Comparison of ENCODE assay signal across 20 mouse cellular contexts in genomic region chr10:96642751-96643150, GRCm38 (mm10). TPM values are rescaled to one million over a fixed set of nuclear protein-coding genes. Genes with fewer than 3 reads are reported as not detected.
DNase-seq lines count a peak whose midpoint lies in the region; ATAC-seq and TF ChIP-seq lines count a peak whose summit lies in the region.
"Had no signal": no experiment of that assay in that cellular context is flagged by ENCODE, and none has a peak within 500 bp of the region (broad histone marks: within the 10 kb centered on the region; RNA-seq: fewer than 3 reads in every experiment).

No protein-coding gene starts in this region.

- TF ChIP-seq POLR2A in heart, adult 2 months (IDR thresholded peaks at IDR 0.05; ENCODE audit: insufficient read depth, low read depth, low read length), result no peak
- no peak for TF ChIP-seq POLR2A in lung, adult 2 months (IDR thresholded peaks at IDR 0.05; ENCODE audit: borderline replicate concordance, extremely low read depth, low read depth, low read length)

- no peaks in the 10 kb centered on the region for H3K79me2 ChIP-seq in heart, adult 2 months (replicated peaks; ENCODE audit: control insufficient read depth, insufficient read depth, low read length)

- no peak overlapping the region for H3K4me2 ChIP-seq in lung, embryonic 16.5 days (ENCODE audit: low read depth, low read length)
- H3K4me2 ChIP-seq in heart, postnatal 0 days (ENCODE audit: low read depth, low read length), result no peak overlapping the region; the same call in 1 of the 2 replicates
- H3K4me2 ChIP-seq: forebrain, embryonic 13.5 days; hindbrain, embryonic 12.5 days; midbrain, embryonic 12.5 days; neural tube, embryonic 12.5 days had no signal

- intact Hi-C loops in heart, adult 2 months (cut with DNase I), result no loop called here
- intact Hi-C loops in heart, postnatal 36 days (cut with DNase I), result no loop called here

- no peak overlapping the region for H3K4me3 ChIP-seq in heart, adult 2 months
- H3K4me3 ChIP-seq in lung, embryonic 16.5 days (ENCODE audit: low read length), result no peak overlapping the region
- no peak overlapping the region for H3K4me3 ChIP-seq in lung, adult 2 months (replicated peaks; ENCODE audit: extremely low read depth, low read depth, low read length)
- H3K4me3 ChIP-seq in heart, postnatal 0 days (ENCODE audit: low read depth, low read length), result no peak overlapping the region
- H3K4me3 ChIP-seq: embryonic facial prominence, embryonic 10.5 days; forebrain, embryonic 13.5 days; hindbrain, embryonic 12.5 days; midbrain, embryonic 12.5 days; neural tube, embryonic 12.5 days had no signal

- no peak for DNase-seq in heart, adult 2 months
- no peak for DNase-seq in heart, postnatal 36 days
- no peak for DNase-seq in lung, adult 2 months
- peak; percentile 58 for DNase-seq in fibroblast of lung, adult 2 months (ENCODE audit: low read depth)
- DNase-seq in heart, postnatal 0 days (ENCODE audit: low spot score), result peak; percentile 83
- DNase-seq in right cerebral cortex, postnatal 10 days (ENCODE audit: low spot score in 2 of 2), result no peak
- DNase-seq in urinary bladder, postnatal 36 days (ENCODE audit: low spot score in 2 of 2), result no peak
- DNase-seq: adrenal gland, adult 2 months; cerebellum, adult 8-10 months; gastrocnemius, postnatal 36 days; kidney, adult 2 months; kidney, postnatal 14 days; thymus, postnatal 36 days had no signal

- H3K27me3 ChIP-seq in heart, adult 2 months (ENCODE audit: control insufficient read depth, insufficient read depth, low read length), result no peaks in the 10 kb centered on the region
- no peaks in the 10 kb centered on the region for H3K27me3 ChIP-seq in lung, embryonic 16.5 days (ENCODE audit: control insufficient read depth, insufficient read depth, low read depth, low read length)
- no peaks in the 10 kb centered on the region for H3K27me3 ChIP-seq in heart, postnatal 0 days (ENCODE audit: control insufficient read depth, insufficient read depth, low read length)
- H3K27me3 ChIP-seq: forebrain, embryonic 13.5 days; hindbrain, embryonic 12.5 days; midbrain, embryonic 12.5 days; neural tube, embryonic 12.5 days had no signal

- H3K4me1 ChIP-seq in heart, adult 2 months (ENCODE audit: control insufficient read depth, insufficient read depth, low read length), result peaks cover 1% of the 10 kb centered on the region
- H3K4me1 ChIP-seq in lung, embryonic 16.5 days (replicated peaks; ENCODE audit: control insufficient read depth, insufficient read depth, low read length), result peaks cover 21% of the 10 kb centered on the region
- H3K4me1 ChIP-seq in lung, adult 2 months (ENCODE audit: control insufficient read depth, insufficient read depth, low read length), result 0 out of 2 replicates have a peak, but pooled peaks cover 2% of the 10 kb centered on the region
- peaks cover 16% of the 10 kb centered on the region for H3K4me1 ChIP-seq in heart, postnatal 0 days (ENCODE audit: control insufficient read depth, insufficient read depth)

- H3K9me3 ChIP-seq in lung, embryonic 16.5 days (ENCODE audit: control insufficient read depth, low read length), result no peaks in the 10 kb centered on the region
- H3K9me3 ChIP-seq in heart, postnatal 0 days (replicated peaks; ENCODE audit: control insufficient read depth, low read length), result no peaks in the 10 kb centered on the region
- H3K9me3 ChIP-seq: embryonic facial prominence, embryonic 10.5 days; forebrain, embryonic 13.5 days; hindbrain, embryonic 12.5 days; midbrain, embryonic 12.5 days; neural tube, embryonic 12.5 days had no signal

- H3K36me3 ChIP-seq in heart, adult 2 months (ENCODE audit: control insufficient read depth, insufficient read depth, low read length), result peaks cover 4% of the 10 kb centered on the region; the same call in 1 of the 2 replicates
- H3K36me3 ChIP-seq in lung, embryonic 16.5 days (ENCODE audit: control insufficient read depth, insufficient read depth, low read length), result no peaks in the 10 kb centered on the region
- H3K36me3 ChIP-seq in heart, postnatal 0 days (replicated peaks; ENCODE audit: control insufficient read depth, insufficient read depth, low read length), result no peaks in the 10 kb centered on the region
- H3K36me3 ChIP-seq: hindbrain, embryonic 12.5 days had no signal

- H3K27ac ChIP-seq in heart, adult 2 months, result peak overlapping the region; percentile 59
- peak overlapping the region; percentile 73 for H3K27ac ChIP-seq in lung, embryonic 16.5 days (ENCODE audit: low read length)
- H3K27ac ChIP-seq in heart, postnatal 0 days (ENCODE audit: low read depth), result peak overlapping the region; percentile 81
- H3K27ac ChIP-seq: embryonic facial prominence, embryonic 10.5 days; forebrain, embryonic 13.5 days; hindbrain, embryonic 12.5 days; liver, embryonic 14.5 days; midbrain, embryonic 12.5 days; neural tube, embryonic 12.5 days had no signal

- 29% methylated on average over 6 of the region's 6 CpGs for WGBS in heart, adult 2 months
- 31% methylated on average over 6 of the region's 6 CpGs for WGBS in lung, embryonic 16.5 days
- 47% methylated on average over 6 of the region's 6 CpGs for WGBS in lung, adult 2 months
- 14% methylated on average over 6 of the region's 6 CpGs for WGBS in heart, postnatal 0 days

- no peak for TF ChIP-seq CTCF in heart, adult 2 months (IDR thresholded peaks at IDR 0.05)
- TF ChIP-seq CTCF in lung, adult 2 months (IDR thresholded peaks at IDR 0.05; ENCODE audit: insufficient read depth, low read length), result no peak
- no peak for TF ChIP-seq CTCF in heart, postnatal 0 days (IDR thresholded peaks at IDR 0.05; ENCODE audit: low read depth)

- H3K9ac ChIP-seq in heart, adult 2 months (ENCODE audit: low read depth, low read length), result no peak overlapping the region
- no peak overlapping the region for H3K9ac ChIP-seq in lung, embryonic 16.5 days (ENCODE audit: low read length)
- H3K9ac ChIP-seq in heart, postnatal 0 days (replicated peaks; ENCODE audit: low read depth, low read length), result no peak overlapping the region
- H3K9ac ChIP-seq: forebrain, embryonic 13.5 days; hindbrain, embryonic 12.5 days; liver, embryonic 14.5 days; midbrain, embryonic 12.5 days; neural tube, embryonic 12.5 days had no signal

- ATAC-seq in lung, embryonic 16.5 days (ENCODE audit: low read depth), result peak; percentile 81
- ATAC-seq in heart, postnatal 0 days (ENCODE audit: insufficient read depth, low read depth), result peak; percentile 78
- ATAC-seq: forebrain, embryonic 13.5 days had no signal

- TF ChIP-seq EP300 in heart, adult 2 months (IDR thresholded peaks at IDR 0.05; ENCODE audit: insufficient read depth, low read depth, low read length), result no peak
- no peak for TF ChIP-seq EP300 in heart, postnatal 0 days (IDR thresholded peaks at IDR 0.05; ENCODE audit: low read depth)

RNA-seq across cellular contexts. Expression of gene Btg1, which starts 25.9 kb away (rescaled TPM):
- total RNA-seq in heart, adult 2 months (2021), result 10 to 100 TPM; 28.5 to 45.2 TPM
- polyA plus RNA-seq in heart, adult 2 months (2012; rRNA removed), result 10.4 and 11.7 TPM in 2 replicates
- total RNA-seq in heart, postnatal 36 days (2021), result 10 to 100 TPM; 45.9 to 54.3 TPM
- 58.6 and 62.4 TPM in 2 replicates for polyA plus RNA-seq in lung, embryonic 16.5 days (2015; fragmentation: Nextera tagmentation; extraction: Ambion mirVana)
- 25.0 and 42.9 TPM in 2 replicates for polyA plus RNA-seq in lung, adult 2 months (2012; rRNA removed)
- total RNA-seq in heart, postnatal 0 days (2014; rRNA removed; ENCODE audit: low replicate concordance), result 21.6 and 24.7 TPM in 2 replicates
- 28.7 and 38.9 TPM in 2 replicates for polyA plus RNA-seq in heart, postnatal 0 days (2015; fragmentation: Nextera tagmentation; extraction: Ambion mirVana)

Comparison
In these comparisons a context has a peak if more than half of its experiments do, and no peak if none do; other contexts are left out.
1. DNase-seq: peak in fibroblast of lung, adult 2 months (single experiment) and heart, postnatal 0 days (single experiment); none in heart, adult 2 months (0 of 2), heart, postnatal 36 days (0 of 2), lung, adult 2 months (single experiment), right cerebral cortex, postnatal 10 days (0 of 2) and urinary bladder, postnatal 36 days (0 of 2).
2. Peak in every context shown above with its lines, with median percentiles within 50 percentile points of each other: H3K27ac ChIP-seq.